Mouse (Mus musculus): ENCODE results near the gene Serpinb9.
"Not testable (repeated sequence)": the region's sequence is repeated elsewhere in the genome, so short reads cannot be mapped to it uniquely, and the experiment has no call there.

Gene Serpinb9

GRCm38 (mm10) chr13:33003523-33004413 is 718 bp downstream of the Serpinb9 start:
- DNase-seq, result no peak

- peak; percentile 70 for DNase-seq
These were observed 1.5 kb downstream of the Serpinb9 start for GRCm38 (mm10) chr13:33004414-33005105.

- DNase-seq, result peak; percentile 5
These were observed 2.5 kb downstream of the Serpinb9 start for GRCm38 (mm10) chr13:33005501-33006075.

- no peak for DNase-seq
These were observed 3.5 kb downstream of the Serpinb9 start for GRCm38 (mm10) chr13:33006555-33006954.

GRCm38 (mm10) chr13:33012395-33012794 is 9.3 kb downstream of the Serpinb9 start:
- no peak for DNase-seq

- no peak for DNase-seq
These were observed 10.2 kb downstream of the Serpinb9 start for GRCm38 (mm10) chr13:33013271-33013670.

- no peak for DNase-seq
These were observed 19.3 kb downstream of the Serpinb9 start for GRCm38 (mm10) chr13:33022371-33022770.

- DNase-seq, result no peak
These were observed 23.5 kb downstream of the Serpinb9 start for GRCm38 (mm10) chr13:33026427-33027057.

GRCm38 (mm10) chr13:33027244-33027643 is 24.2 kb downstream of the Serpinb9 start, which contains the start of gene Serpinb9b:
Gene Serpinb9b (plus strand): TSS chr13:33027416.
- DNase-seq, result no peak

- no peak for DNase-seq
These were observed 25.1 kb downstream of the Serpinb9 start for GRCm38 (mm10) chr13:33028146-33028545.

GRCm38 (mm10) chr13:33028550-33028949 is 25.5 kb downstream of the Serpinb9 start:
- DNase-seq, result no peak

- not testable (repeated sequence) for DNase-seq
These were observed 26.4 kb downstream of the Serpinb9 start for GRCm38 (mm10) chr13:33029478-33029877.

GRCm38 (mm10) chr13:33030281-33030680 is 27.2 kb downstream of the Serpinb9 start:
- no peak for DNase-seq

GRCm38 (mm10) chr13:33035506-33035905 is 32.5 kb downstream of the Serpinb9 start:
- DNase-seq, result no peak

GRCm38 (mm10) chr13:33043542-33043941 is 40.5 kb downstream of the Serpinb9 start:
- DNase-seq, result no peak

- no peak for DNase-seq
These were observed 44.2 kb downstream of the Serpinb9 start for GRCm38 (mm10) chr13:33047234-33047633.

- no peak for DNase-seq
These were observed 45.1 kb downstream of the Serpinb9 start for GRCm38 (mm10) chr13:33048187-33048586.

GRCm38 (mm10) chr13:33051697-33052096 is 48.6 kb downstream of the Serpinb9 start:
- no peak for DNase-seq

GRCm38 (mm10) chr13:33063048-33063447 is 60.0 kb downstream of the Serpinb9 start:
- DNase-seq, result no peak

Measured in cerebellum, adult 8-10 months (tissue).